Mouse (Mus musculus): ENCODE data around the gene Frmpd4.
A peak's percentile ranks its signal among the peaks of the same experiment; 100 is the strongest.

The Frmpd4 gene

DNA sequence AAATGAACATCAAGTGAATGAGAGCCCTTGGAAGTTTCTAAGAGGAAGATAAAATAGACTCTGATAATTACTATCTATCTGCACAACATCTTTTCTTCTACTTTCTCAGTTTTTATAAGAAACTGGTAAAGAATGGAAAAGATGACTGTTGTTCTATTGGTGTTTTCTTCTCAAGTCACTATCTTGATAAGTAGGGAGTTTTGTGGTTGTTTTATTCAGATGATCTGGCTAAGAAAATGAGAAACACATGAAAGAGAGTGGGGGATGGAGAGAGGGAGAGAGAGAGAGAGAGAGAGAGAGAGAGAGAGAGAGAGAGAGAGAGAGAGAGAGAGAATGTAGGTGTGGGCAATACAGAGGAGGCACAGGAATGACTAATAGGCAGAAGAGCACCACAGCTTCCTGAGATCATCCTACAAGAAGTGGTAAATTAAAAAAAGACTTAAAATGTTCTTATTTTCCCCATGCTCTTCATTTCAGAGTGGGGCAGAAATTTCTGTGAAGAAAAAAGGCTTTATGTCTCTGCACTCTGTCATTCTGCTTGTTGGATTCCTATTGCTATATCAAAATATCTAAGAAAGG, 979.3 kb downstream of the Frmpd4 start:
- DNase-seq (ENCODE audit: low read depth, low spot score): no peak

DNA sequence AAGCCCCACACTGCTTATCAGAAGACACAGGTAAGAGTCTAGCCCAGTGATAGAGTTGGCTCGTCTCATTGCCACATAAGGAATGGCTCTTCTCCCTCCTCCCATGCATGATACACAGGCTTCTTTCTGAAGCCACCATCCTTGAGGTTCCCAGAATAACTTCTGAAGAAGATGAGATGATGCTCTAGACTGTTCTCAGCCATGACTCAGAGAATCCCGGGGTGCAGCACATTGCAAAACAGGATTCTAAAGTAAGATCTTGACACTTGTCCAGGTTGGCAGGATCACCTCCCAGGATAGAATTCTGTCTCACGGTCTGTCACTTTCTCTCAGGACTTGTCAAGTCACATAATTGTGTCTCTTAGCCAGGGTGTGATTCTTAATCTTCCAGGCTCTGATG, 1024.2 kb downstream of the Frmpd4 start:
- no peak for DNase-seq (ENCODE audit: low read depth, low spot score)

DNA sequence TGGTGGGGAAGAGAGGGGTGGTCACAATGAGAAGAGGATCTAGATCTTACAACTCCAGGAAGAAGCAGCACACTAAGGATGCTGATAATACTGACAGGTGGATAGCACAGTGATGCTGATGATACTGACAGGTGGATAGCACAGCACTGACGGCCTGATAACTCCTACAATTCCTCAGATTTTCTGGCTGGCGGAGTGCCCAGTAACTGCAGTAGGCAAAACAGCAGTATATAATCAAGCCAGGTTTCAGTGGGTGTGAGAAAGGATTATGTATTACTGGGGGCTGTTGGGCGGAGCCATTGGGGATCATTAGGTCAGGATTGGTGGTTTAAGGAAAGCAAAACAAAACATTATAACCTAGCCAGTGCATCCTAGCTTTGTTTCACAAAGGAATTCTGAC, 1053.9 kb downstream of the Frmpd4 start:
- DNase-seq (ENCODE audit: low read depth, low spot score): no peak

DNA sequence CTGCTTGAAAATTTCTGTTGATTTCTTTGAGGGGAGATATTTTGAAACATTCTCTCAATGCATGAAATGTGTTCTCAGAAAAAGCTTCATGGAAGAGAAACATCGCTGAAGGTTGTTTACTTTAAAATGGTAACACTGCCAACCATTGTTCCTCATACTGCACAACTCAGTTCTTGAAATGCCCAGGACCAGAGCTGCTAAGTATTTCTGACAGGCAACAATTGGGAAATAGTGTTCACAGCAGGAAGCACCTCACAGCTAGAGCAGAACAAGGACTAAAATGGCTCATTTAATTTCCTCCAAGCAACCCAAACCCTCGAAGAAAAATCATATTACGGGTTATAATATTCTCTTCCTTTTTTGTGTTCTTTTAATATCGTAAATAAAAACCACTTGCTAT, 1054.5 kb downstream of the Frmpd4 start:
- DNase-seq (ENCODE audit: low read depth, low spot score): no peak

DNA sequence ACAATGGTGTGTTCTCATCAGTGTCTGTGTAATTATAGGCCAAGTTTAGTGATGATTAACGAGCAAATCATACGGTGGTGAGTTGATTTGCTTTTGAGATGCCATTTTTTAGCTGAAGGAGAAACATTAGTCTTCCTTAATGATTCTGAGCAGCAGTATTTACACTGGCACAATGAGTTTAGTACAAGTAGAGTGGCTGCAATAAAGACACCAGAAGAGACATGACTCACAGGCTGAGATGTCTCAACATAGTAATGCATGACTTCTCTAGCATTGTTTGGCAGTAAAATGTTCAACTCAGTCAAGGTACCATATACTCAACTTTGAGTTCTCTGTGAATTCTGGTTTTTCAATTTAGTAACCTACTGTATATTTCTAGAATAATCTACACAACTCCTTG, 1058.6 kb downstream of the Frmpd4 start:
- no peak for DNase-seq (ENCODE audit: low read depth, low spot score)

DNA sequence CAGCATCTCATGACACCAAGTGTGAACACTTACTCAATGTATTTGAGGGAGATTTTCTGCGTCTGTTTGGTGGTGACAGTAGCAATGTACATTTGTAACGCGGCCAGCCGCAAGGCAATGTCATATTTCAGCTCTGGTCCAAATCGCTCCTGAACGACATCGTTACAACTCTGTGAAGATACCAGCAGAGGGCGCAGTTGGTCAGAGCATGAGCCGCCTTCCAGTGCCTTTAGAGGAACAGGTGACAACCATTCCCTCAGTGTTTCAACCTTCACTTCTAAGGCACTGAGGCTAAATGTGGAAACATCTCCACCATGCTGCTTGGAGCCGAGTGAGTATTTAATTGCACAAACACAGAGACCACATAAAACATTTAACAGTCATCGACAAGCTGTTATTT, 1079.3 kb downstream of the Frmpd4 start:
- peak; percentile 1 for DNase-seq (ENCODE audit: low read depth, low spot score)

DNA sequence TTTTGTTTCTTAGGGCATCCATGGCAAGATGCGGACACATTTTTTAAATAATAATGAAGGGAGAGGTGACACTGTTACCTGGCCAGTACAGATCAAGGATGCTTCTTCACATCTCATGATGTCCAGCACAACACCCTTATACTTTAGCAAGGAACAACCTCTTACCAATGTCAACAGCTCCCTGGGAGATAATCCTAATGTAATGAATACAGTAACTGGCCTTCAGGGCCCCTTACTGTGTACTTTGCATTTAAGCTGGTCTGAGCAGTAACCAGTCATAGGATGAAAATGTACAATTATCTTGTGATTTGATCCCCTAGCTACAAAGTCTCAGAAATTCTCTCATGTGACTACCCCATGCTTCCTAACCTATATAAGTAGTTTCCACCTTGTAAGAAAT, 1084.8 kb downstream of the Frmpd4 start:
- no peak for DNase-seq (ENCODE audit: low read depth, low spot score)

DNA sequence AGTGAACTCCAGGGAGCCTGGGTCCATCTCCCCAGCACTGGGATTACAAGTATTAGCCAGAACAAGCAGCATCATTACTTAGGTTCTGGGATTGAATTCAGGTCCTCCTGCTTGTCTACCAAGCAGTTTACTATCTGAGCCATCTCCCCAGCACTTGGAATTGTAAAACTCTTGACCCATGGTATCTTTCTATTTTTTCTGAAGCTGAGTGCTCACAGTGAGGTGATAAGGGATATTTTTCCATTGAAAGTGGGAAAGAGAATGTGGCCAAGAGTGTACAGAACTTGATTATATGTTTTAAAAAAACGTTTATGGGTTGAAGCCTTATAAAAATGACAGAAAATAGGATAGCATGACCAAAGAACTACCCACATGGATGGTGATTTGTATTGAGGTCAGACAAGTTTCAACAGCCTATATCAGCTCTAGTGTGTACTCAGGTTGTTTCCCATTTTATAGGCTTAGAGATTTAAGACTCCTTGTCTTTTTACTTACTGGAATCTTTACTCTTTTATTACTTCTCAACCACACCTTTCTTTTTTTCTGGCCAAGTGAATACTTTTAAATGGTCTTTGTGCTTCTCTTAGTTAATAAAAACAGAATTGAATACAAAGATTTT, 1085.3 kb downstream of the Frmpd4 start:
- DNase-seq (ENCODE audit: low read depth, low spot score): no peak

DNA sequence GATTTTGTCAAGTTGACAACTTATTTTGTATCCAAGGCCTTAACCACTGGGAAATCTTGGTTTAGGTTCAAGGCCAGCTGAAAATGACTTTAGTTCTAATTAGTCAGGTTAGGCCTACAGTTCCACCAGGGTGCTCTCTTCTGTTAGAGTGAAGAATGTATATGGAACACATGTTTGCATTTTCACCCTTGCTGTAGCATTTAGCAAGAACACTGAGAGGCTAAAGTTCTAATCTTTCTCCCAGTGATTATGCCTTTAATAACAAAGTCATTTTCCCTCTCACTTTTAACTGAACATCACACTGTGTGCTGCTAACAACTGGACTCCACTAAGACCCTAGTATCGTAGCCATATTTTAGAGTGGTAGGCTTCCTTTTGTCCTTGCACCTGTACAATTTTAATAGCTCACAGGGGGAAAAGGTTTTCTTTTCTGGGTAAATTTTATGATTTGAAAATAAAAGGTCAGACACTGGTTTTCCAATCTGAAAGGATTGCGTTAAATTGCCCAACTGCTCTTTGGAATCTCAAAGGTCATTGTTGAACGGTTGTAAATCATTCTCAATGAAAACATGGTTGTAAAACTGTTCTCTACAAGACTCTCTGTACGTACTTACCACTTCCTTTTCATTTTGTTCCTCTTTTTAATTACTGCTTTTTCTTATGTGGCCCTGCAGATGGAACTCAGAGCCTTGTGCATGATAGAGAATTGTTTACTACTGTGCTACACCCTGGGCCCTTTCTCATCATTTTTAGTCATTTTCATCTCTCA, 1093.4 kb downstream of the Frmpd4 start:
- no peak for DNase-seq (ENCODE audit: low read depth, low spot score)

DNA sequence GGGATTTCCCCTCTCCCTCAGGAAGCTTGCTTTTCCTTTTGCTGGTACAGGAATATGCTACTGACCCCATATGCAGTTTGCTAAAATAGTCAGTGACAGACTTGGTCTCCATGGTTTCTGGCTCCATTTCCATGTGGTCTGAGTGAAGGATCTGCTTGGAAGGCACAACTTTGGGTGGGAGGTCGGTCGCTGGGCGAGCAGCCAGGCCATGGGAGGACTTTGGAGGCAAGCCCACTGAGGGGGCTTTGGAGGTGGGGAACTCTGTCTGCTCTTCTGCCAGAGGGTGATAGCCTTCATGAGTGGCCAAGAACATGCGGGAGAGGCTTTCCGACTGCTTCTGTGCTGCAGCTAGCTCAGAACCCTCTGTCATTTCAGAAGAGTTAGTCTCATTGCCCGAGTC, 1099.4 kb downstream of the Frmpd4 start:
- no peak for DNase-seq (ENCODE audit: low read depth, low spot score)

DNA sequence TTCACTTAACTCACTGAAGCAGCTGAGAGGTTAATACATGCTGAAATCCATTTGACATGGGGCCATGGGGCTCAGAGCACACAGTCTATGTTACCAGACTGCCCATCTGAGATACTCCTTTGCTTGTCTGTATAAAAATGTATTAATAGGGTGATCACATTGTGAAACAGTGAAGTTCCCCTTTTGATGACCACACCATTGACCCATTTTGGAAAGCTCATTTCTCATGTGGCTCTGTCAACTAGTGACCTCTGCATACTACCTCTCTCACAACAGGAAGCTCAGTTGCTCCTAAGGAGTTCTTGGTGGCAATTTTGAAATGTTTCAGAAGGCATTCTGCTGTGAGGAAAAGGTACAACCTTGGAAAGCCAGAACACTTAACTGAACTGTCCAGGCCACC, 1142.1 kb downstream of the Frmpd4 start:
- DNase-seq (ENCODE audit: low read depth, low spot score): no peak

DNA sequence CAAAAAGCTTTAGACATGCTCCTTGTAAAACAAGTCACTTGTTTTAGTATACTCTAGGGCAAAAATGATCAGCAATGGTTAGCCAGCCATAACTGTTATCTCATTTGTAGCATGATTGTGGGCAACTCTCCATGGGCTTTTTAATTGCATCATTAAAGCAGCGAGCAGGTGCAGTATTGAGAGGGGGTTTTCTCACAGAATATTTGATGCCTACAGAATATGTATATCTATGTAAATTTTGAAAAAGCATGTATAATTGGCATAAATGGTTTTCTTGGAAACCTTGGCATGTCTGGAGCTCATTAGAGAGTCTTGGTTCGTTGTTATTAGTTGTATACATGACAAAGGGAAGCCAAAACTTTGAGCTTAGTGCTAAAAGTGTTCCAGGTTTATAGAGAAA, 1143.1 kb downstream of the Frmpd4 start:
- no peak for DNase-seq (ENCODE audit: low read depth, low spot score)

All from c-Kit-negative CD71-positive TER-119-positive erythroid progenitor cells, embryonic 14.5 days (primary cell).